Mouse (Mus musculus) T-helper 2 cell (primary cell): ENCODE measurements around the gene Dpp7.

Experiments used
- in situ Hi-C: fragments of 300-600 bp; cut with MboI, MseI; formaldehyde crosslinking; loops from one replicate; pipeline ENCODE4 v1.15.1; 2025; ENCODE audit warnings: high pct_unique_total_duplicates

Gene Dpp7

DNA sequence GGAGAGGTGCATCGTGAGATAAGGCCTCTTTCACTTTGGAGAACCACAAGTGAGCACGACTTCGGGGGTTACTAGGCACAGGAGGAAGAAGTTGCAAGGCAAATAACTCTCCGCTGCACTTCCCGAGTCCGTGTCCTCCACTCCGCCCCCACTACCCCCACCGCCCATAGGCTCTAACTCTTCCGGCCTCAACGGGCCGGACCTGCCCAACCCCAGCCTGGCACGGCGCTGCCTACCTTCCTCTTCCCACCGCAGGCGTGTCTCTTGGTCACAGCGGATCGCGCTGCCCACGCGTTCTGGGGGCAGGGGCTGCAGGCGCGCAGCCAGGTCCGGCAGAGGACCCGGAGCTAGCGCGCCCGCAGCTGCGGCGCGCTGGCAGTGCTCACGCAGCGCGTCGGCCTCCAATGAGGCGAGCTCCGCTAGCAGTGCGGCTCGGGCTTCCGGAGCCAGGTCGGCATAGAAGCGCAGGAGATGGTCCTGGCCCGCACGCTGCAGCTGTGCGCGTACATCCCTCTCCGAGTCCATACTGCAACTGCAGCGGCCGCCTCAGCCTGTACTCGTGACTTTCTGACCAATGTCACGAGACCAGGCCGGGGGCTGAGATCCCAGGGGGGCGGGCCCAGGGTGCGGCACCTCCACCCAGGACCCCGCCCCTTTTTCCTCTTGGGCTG, 9.1 kb upstream of the Dpp7 start, which contains the start of gene Uap1l1:
Gene Uap1l1 (minus strand): TSS at position 592 of the 671 bp plus-strand sequence.
- in situ Hi-C loops, result loop anchor here (5.0 kb wide), 1 partner anchor 33 kb away; the partner anchor contains the start of gene Man1b1

DNA sequence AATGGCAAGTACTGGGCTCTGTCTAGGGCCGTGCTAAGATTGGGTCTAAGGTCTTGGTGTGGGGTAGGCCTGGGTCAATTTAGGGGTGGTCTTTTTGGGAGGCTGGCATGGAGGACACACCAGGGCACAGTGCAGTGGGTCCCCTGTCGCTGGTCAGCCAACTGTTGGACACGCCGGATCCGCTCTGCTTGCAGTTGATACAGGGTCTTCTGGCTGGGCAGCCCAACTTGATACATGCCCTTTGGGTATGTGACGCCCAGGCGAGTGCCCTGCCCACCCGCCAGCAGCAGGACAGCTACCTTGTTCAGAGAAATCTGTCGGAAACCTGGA, 8.6 kb upstream of the Dpp7 start:
- in situ Hi-C loops, result loop anchor here (5.0 kb wide), 1 partner anchor 32 kb away; the partner anchor contains the start of gene Man1b1

DNA sequence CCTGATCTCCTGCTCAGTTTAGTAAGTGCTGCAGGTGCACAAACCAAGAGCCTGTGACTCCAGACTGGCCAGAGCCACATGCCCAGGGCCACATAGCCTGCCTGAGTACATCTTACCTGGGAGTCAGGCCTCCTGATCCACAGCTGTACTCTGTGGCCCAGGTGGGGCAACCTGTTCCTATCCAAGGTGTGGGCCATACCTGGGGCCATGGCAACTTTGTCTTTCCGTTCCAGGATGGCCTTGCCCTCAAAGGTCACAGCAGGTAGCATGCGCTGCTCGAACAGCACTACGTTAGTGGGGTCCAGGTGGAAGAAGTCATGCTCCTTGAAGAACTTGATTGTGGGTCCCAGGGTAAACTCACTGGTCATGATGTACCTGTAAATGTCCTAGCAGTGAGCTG, 8.2 kb upstream of the Dpp7 start:
- in situ Hi-C loops, result no loop called here

DNA sequence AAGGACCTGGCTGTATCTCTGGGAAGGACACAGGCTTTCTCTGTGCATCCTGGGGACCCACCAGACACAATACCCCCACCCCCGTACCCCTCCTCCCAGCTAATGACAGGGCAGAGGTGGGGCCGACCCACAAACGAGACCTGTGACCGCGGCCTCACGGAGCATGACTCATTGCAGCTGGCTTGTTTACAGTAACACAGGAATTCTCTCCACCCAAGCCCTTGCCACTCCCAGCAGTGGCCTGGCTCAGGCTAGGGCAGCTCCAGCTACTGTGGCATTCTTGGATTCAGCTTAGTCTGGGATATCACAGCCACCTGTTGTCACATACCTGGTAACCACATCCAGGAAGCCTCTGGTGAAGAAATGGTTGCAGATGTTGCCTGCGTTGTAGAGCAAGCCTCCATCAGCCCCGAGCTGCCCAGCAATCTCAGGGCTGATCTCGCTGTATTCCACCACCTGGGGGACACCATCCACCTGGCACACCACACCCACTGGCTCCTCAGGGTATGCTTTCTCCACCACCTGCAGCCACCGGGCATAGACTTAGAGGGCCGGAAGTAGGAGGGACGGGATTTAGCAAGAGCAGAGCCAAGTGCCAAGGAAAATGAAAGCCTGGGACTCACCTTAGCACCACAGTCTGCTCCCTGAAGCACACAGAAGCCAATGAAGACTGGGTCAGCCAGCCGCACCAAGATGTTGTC, 7.5 kb upstream of the Dpp7 start:
- in situ Hi-C loops, result no loop called here

DNA sequence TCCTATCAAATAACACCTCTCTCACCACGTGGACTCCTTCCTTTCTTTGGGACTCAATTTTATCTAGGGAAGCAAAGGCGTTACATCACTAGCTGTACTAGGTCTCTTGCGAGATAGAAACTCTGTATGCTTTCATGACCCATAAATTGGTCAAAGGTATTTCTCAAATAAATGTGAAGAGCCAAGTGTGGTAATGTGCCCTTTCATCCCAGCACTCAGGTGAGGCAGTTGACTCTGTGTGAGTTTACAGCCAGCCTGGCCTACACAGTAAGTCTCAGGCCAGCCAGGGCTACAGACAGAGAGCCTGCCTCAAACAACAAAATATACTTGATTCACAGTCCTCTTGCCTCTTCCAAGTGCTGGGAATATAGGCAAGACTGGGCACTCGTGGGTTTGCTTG, 3.7 kb upstream of the Dpp7 start:
- in situ Hi-C loops, result no loop called here

DNA sequence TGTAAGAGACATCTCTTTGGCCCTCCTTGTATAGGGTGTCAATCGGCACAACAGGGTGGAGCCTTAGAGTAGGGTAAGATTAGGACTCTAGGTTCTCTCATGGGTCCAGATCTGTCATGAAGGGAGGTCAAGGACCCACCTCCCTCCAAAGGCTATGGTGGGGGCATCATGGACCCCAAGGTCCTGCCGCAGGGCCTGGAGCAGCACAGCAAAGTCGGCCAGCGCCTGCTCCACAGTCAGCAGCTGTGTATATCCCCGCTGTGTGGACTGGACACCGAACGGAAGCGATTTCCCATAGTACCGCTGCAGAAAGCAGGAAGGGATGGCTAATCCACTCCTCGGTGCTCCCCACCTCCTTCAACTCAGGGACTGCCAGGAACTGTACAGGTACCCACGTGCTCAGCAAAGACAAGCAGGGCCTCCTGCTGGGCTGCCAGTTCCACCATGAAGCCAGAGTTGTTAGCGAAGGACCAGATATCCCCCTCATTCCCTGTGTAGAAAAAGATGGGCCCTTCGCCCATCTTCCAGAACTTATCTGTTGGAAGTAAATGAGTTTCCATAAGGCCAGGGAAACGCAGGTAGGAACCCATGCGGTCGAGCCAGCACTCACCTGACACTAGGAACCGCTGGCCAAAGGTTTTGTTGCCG, 616 bp downstream of the Dpp7 start:
- in situ Hi-C loops, result no loop called here

DNA sequence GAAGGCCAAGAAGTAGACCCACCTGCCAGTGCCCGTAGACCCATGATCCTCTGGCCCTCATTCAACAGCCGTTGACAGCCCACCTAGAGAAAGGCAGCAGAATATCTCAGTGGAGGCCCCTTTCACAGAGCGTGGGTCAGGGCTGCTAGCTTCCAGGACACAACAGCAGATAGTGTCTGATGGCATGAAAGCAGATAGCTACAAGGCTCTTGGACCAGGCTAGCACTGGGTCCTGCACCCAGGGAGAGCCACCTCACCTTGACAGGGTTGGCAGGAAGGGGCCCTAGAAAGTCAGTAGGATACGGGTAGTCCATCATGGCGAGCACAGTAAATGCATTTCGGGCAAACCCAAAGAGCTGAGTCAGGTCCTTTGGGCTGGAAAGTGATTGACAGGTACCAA, 1.9 kb downstream of the Dpp7 start:
- in situ Hi-C loops, result no loop called here

DNA sequence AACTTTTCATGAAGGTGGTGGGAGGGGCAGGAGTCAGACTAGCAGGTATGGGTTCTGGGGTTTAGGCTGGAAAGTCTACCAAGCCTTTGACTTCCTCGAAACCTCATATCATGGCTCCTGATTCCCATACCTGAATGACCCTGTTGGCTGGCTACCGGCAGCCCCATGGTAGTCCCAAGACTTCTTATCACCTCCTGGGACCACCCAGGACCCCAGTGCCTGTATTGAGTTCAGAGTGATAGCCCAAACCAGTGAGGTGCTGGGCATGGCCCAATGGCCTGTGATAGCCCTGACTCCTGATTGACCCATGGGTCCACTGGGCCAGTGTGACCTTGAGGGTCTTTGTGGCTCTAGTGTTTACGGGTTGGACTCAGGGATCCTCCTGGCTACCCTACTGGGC, 5.5 kb downstream of the Dpp7 start:
- in situ Hi-C loops, result no loop called here

DNA sequence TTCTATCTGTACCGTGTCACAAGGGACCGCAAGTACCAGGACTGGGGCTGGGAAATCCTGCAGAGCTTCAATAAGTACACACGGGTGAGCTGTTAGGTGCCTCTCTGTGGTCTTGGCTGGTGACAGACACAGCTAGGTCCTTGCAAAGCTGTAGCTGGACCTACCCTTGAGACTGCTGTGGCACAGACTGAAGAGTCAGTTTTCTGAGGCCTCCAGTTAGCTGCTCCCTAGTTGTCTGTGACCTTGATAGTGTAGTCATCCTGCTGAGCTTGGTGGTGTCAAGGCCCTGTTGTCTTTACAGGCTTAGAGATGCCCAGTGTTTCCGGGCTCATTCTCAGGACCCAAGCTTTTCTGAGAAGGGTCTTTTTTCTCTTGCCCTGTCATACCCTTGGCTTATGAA, 6.7 kb downstream of the Dpp7 start:
- in situ Hi-C loops, result no loop called here

DNA sequence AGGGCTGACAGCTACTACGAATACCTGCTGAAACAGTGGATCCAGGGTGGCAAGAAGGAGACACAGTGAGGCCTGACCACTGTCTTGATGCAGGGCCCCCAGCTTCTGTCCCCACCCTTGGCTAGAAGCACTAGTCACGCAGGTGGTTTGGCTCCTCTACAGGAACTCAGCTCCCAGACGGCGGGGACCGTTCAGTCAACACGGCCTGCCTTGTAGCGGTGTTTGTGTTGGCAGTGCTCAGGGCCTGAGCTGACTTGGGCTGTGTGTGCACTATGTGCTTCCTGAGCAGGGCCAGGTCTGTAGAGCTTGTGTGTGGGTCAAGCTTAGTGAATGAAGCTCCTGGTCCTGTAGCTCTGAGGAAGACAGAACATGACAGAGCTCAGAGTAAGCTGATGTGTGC, 8.0 kb downstream of the Dpp7 start:
- in situ Hi-C loops, result no loop called here

DNA sequence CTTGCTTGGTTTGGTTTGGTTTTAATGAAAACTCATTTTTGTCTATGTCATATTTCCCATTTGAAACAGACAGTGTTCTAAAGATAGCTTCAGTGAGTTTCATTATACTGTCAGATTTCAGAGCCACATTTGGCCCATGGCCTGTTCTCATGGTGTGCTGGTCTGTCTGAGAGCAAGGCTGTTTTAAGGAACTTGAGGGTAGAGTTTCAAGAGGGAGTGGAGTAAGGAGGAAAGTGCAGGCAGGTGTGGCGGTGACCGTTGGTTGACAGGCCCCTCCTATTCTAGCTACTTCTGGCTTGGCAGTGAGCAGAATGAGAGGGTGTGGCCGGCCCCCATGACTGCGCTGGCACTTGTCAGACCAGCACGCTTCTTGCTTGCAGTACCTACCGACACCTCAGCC, 17.9 kb downstream of the Dpp7 start:
- in situ Hi-C loops, result no loop called here

DNA sequence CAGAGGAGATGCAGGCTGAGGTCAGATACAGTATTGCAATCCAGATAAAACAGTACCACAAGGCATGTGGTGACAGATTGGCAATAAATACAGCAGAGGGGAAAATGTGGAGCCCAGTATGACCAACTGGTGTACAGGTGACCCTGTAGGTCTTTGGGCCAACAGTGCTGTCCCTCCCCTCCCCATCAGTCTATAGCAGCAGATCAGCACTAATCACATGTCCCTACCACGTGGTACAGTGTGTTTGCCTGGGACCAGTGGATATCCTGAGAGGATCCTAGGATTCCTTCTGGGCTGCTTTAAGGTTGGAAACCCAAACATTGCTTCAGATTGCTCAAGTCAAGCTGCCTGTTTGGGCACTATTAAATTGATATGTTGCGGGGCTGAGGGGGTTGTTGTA, 22.6 kb downstream of the Dpp7 start:
- in situ Hi-C loops, result loop anchor here (5.0 kb wide), 2 partner anchors 34 to 61 kb away; partner anchors contain the start of genes Anapc2, Ssna1 and Uap1l1

DNA sequence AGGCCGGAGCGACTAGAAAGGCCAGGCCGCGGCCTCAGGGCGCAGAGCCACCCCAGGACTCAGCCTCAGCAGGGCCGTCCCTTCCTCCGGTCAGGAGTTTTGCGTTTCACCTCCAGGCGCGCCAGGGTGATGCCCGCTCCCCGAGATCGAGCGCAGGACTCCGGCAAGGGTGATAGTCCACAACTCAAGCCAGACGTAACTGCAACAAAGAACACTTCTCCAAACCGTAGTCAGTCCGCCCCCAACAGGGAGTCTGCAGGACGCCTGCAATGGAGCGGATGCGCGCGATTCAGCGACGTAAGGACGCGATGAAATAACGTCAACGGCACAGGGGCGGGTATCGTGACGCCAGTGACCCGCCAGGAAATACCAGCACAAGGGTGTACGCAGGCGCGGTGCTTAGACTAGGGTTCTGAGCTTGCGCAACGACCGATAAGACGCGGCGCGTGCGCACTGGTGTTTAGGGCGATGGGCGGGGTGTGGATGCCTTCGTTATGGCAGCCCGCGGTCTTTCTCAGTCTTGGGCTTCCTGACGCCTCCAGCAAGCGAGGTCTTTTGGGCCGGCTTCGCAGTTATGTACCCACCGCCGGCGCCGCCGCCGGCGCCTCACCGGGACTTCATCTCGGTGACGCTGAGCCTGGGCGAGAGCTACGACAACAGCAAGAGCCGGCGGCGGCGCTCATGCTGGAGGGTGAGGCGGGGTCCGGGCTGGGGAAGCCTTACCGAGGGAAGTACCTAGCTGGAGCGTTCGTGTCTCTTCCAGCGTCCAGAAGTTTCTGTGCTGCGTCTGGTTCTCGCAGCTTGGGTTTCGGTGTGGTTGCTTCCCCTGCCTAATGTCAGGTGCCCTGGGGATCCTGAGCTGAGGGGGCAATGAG, 23.6 kb downstream of the Dpp7 start, which contains the start of gene Man1b1:
Gene Man1b1 (plus strand): TSS at position 53 of the 875 bp plus-strand sequence.
- in situ Hi-C loops, result loop anchor here (5.0 kb wide), 2 partner anchors 35 to 60 kb away; partner anchors contain the start of genes Anapc2, Ssna1 and Uap1l1

DNA sequence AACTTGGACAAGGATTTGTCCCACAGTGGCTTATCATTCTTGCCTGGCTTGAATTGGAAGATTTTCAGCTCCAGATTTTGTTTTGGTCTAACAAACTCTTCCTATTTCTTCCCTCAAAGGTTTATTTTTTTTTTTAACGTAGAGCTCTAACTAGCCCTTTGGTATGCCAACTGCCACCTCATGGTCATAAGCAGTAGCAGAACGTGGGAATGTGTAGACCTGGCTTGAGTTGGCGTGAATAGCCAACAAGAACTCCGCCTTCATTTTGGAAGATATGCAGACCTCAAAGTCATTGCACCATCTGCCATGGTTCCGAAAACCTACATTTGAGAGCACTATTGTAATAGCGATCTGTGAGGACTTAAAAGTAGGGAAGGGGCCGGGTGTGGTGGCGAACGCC, 24.7 kb downstream of the Dpp7 start:
- in situ Hi-C loops, result loop anchor here (5.0 kb wide), 2 partner anchors 36 to 59 kb away; partner anchors contain the start of genes Anapc2, Ssna1 and Uap1l1

DNA sequence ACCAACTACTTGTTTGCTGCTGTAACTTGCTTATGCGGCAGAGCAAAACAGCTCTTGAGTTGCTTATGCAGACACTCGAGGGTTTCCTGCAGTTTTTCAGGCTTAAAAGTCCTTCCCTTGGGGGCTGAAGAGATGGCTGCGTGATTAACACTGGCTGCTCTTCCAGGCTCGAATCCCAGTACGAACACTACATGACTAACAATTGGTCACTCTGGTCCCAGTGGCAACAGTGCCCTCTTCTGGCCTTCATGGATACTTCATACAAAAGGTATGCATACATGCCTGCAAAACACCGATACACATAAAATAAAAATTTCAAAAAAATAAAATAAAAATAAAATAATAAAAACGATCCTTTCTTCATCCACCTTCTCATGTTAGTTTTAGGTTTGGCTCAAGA, 27.7 kb downstream of the Dpp7 start:
- in situ Hi-C loops, result no loop called here

DNA sequence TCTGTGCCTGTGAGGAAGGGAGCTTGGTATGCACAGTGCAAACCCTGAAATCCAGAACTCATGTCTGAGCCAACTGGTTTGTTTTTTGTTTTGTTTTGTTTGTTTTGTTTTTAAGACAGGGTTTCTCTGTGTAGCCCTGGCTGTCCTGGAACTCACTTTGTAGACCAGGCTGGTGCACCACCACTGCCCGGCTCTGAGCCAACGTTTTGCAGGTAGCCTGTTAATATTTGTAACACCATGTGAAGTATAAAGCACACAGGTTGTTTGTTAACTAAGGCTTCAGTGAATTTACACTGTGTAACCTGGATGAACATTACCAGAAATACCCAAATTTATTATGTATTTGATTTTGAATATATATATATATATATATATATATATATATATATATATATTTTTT, 30.1 kb downstream of the Dpp7 start:
- in situ Hi-C loops, result no loop called here

DNA sequence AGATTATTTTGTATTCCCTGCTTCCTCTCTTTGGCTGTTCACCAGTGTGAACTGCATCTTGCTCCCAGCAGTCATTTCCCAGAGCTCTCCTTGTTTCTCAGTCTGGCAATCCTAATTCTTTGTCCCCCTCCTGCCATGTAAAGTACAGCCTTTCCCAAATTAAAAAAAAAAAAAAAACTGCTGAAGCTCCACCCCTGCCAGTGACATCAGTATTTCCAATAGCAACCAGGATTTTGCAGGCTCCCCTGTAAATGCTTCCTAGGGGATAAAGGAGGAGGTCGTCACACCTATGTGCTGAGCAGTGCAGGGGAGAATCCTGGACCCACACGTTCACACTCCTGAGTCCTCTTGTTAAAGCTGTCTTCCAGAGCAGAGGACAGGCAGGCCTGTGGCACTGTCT, 36.1 kb downstream of the Dpp7 start:
- in situ Hi-C loops, result no loop called here

DNA sequence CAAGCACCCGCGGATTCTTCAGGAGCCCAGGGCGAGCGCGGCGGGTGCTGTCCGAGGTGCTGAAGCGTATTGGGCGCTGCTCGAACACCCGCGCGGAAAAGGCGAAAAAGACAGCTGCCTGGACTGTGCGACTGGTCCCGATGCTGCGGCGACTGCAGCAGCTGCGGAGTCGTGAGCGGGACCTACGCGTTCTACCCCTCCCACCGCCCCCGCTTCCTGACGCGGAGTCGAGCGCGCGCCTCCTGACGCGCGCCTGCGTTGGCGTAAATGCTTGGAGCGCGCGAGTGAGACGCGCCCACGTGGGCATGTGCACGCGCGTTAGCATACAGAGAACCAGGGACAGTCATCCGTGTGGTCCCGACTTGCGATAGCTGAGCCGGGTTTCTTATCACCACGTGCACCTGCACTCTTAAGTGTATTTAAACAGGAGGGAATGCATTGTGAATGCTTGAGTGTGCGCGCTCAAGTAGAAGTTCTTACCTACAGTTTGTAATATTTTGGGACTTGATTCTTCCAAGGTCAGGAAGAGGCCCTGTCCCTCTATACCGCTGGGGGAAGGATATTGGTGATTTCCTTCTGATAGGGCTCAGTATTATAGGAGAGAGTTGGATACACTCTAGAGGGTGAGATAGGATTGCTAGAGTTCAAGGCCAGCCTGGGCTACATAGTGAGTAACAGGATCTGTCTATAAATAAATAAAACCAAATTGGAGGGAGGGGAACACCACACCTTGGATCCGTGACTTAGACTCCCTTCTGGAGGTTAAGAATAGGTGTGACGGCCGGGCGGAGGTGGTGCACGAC, 37.0 kb downstream of the Dpp7 start, which contains the start of gene Grin1:
Gene Grin1 (minus strand): TSS at position 217 of the 803 bp plus-strand sequence.
- in situ Hi-C loops, result no loop called here

DNA sequence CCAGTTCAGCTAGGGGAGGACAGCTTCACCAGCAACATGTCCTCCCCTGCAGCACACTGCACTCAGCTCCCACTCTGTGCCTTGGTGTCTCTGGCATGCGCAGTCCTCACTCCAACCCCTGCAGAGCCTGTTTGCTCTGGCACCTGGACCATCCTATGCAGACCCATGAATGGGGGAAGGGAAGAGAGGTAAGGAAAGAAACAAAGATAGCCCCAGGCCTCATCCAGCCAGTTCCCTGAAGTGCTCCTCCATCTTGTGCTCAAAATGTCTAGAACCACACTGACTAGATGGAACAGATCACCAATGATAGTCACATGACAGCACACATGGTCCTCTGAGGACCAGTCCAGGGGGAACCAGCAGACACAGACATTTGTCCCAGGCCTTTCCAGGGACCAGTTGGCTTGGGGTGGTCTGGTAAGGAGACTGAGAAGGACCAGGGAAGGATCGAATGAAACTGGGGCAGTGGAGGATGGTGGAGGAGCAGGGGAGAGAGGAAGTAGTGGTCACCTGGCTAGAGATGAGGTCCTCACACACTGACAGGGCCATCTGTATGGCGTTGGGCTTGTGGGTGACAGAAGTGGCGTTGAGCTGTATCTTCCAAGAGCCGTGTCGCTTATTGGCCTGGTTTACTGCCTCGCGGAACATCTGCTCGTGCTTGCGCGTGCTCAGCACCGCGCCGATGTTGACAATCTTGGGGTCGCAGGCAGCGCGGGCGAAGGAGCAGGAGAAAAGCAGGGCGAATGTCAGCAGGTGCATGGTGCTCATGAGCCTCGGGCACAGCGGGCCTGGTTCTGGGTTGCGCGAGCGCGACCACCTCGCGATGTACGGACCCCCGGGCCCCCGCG, 37.8 kb downstream of the Dpp7 start:
- in situ Hi-C loops, result no loop called here

DNA sequence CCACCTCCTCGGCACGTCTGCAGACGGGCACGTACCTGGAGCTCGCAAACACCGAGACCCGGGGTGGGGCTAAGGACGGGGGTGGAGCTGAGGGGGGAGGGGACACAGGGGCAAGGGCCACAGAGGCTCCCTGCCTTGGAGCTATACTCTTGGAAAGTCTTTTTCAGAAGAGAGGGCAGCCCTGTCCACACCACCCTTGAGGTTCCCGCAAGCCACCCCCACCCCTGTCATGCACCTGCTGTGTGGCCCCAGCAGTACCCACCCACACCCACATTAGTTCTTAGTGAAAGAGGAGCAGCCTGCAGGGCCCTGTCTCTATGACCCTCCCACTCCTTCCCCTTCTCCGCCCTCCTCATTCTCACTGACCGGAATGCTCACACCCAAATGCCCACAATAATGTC, 44.7 kb downstream of the Dpp7 start:
- in situ Hi-C loops, result no loop called here
